Mouse (Mus musculus): ENCODE data around the gene Slc6a3.

Slc6a3 gene

DNA sequence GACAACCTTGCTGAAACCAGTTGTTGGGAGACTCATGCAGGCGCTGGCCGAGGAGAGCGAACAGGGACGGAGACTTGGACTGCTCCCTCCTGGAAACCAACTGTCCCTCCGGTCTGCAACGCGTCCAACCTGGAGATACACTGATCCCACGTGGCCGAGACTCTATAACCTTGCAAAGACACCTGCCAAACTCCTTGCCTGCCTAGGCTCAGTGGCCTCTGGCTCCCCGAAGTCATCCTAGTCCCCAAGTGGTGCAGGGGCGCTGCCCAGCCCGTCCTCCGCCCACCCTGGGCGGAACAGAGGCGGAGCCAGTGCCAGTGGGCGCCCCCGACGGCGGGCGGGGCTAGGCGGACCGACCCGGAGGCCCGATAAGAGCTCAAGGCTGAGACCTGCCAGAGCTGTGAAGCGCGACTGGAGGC, at the start of gene Slc6a3:
Gene Slc6a3, plus strand, starts transcription at position 345 of the 419 bp plus-strand sequence.
- in situ Hi-C loops (cut with MboI) = no loop called here

DNA sequence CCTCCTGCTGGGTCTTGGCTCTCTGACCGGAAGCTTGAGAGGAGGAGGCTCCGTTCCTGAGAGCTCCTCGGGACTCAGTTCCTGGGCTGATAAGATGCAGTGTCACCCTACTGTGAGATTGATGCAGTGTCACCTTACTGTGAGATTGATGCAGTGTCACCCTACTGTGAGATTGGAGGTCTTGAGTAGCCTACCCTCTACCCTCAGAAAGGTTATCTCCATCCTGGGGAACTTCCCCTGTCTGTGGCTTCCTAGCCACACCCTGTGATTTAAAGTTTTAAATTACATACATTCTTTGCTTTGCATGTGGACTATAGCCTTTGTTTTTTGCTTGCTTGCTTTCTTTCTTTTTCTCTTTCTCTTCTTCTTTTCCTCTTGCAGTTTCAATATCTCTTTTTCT, 48.4 kb upstream of the Slc6a3 start:
- in situ Hi-C loops (cut with MboI) = no loop called here

DNA sequence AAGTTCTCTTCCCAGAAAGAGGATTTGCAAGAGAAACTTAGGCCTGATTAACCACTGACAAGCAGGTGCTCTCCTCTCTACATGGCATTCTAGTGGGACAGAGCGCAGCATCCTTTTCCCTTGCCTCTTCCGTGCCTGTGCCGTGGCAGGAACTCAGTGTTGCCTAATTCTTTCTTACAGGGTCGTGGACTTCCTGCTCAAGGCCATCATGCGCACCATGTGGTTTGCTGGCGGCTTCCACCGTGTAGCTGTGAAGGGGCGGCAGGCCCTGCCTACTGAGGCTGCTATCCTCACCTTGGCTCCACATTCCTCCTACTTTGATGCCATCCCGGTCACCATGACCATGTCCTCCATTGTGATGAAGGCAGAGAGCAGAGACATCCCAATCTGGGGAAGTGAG, 47.8 kb upstream of the Slc6a3 start:
- in situ Hi-C loops (cut with MboI) = no loop called here

DNA sequence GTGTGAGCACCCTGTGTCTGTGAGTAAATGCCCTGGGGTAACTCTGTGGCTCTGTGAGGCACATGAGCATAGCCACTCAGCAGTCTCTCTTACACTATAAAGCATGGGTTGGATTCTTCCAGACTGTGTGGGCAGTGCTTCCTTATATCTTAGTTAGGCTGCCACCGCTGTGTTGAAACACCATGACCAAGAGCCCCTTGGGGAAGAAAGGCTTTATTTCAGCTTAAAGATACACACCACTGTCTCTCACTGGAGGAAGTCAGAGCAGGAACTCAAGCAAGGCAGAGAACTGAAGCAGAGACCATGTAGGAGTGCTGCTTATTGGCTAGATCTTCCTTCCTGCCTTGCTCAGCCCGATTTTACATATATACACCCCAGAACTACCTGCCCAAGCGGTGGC, 46.6 kb upstream of the Slc6a3 start:
- in situ Hi-C loops (cut with MboI) = no loop called here

DNA sequence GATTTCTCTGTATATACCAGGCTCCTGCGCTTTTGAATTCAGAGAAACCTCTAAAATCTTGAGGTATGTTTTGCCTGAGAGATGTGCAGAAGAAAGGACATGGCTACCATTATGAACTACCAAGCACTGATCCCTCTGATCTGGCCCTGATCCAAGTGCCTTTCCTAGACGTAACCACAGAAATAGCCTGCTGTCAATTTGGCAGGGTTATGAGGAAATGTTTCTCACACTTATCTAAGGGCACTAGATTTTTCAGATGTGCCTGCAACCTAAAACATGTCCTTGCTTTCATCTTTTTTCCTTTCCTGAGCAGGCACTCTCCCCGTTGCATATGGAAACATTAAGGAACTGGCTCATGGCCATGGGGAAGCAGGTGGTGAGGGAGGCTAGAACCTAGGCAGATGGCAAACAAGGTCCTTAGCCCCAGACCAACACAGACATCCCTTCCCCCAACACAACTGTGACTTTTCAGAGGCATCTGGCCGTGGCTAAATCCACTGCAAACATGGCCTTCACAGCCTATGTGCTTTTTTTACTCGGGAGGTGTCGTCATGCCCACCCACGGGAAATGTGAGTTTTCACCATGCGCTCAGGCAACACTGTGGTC, 45.9 kb upstream of the Slc6a3 start:
- in situ Hi-C loops (cut with MboI) = no loop called here

DNA sequence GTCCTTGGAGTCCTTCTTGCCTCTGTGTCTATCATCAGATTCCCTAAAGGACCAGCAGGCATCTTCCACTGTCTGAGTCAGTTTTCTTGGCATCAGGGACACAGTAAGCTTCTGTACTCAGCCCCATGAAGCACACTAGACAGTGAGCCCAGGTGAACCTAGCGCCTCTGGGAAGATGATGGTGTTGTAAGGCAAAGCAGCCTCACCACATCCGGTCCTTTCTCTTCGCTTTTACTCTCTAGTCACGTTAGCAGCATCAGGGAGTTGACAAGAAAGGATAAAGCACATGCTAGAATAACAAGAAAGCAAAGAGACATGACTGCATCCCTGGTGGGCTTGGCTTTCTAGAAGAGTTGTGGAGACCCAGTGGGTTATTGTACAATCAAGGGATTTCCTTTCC, 43.4 kb upstream of the Slc6a3 start:
- in situ Hi-C loops (cut with MboI) = no loop called here

DNA sequence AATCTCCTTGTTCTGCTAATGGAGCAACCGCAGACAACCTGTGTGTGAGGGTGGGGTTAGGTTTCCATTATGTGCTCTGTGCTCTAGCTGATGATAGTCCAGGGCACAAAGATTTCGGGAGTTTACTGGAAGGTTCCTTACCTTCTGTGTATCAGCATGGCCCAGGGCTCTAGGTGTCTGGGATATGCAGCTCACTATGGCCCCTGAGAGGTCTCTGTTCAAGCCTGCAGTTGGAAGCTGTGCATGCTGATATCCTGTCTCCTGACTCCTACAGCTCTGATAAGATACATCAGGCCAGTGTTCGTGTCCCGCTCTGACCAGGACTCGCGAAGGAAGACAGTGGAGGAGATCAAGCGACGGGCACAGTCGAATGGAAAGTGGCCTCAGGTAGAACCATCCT, 42.0 kb upstream of the Slc6a3 start:
- in situ Hi-C loops (cut with MboI) = no loop called here

DNA sequence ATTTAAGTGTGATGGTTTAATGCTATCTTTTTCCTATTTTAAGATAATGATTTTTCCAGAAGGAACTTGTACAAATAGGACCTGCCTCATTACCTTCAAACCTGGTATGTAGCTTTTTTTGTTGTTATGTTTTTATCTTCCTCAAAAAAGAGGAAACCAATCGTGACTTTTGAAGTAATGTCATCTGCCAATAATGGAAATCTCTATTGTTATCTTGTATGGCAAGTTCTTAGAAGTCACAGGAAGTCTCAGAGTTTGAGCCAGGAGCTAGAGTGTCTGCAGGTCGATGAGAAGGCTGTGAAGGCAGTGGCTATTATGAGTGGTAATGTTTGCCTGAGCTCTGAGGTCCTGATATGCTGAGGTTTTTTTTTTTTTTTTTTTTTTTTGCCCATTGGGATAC, 40.4 kb upstream of the Slc6a3 start:
- in situ Hi-C loops (cut with MboI) = no loop called here

DNA sequence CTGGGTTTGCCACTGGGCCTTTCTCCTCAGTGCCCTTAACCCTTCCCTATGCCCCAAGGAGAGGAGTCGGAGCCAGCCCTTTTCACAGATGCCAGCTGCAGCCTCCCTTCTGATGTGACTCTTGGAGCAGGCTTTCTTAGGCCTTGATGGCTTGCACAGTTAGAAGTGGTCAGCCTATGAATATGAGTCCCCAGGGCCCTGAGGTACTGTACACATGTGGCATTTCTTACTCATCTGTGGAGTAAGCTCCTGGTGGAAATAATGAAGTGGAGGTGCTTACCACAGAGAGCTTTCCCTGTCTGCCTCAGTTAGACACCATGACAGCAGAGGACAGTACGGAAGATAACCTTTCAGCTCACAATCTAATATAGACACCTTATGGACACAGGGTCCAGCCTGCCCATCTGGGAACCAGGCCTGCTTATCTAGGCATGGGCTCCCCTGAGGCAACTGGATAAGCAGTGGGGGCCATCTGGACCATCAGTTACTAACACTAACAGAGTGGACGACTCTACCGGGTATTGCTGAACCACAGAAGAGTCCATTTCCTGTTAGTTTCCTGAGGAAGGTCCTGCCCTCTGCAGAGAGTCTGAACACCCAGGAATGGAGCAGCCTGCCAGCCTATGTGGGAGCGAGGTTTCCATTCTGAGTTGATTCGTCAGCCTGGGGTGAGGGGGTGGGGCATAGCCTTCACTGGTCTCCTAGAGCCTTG, 36.5 kb upstream of the Slc6a3 start:
- in situ Hi-C loops (cut with MboI) = no loop called here

DNA sequence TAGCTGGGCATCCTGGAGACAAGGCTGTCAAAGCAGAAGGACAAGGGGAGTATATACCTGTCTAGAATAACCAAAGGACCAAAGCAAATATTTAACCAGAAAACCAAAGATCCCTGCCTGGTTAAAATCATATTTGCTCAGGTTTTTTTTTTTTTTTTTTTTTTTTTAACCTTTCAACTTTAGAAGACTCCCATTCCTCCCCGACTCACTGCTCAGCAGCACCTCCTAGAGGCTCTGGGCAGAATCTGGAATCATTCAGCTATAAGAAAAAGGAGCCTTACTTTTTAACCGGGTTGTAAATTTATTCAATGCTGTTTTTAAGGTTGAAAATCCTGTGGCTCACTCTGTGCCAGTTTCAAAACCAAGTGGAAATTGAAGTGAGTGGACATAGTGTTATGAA, 33.8 kb upstream of the Slc6a3 start:
- in situ Hi-C loops (cut with MboI) = no loop called here

DNA sequence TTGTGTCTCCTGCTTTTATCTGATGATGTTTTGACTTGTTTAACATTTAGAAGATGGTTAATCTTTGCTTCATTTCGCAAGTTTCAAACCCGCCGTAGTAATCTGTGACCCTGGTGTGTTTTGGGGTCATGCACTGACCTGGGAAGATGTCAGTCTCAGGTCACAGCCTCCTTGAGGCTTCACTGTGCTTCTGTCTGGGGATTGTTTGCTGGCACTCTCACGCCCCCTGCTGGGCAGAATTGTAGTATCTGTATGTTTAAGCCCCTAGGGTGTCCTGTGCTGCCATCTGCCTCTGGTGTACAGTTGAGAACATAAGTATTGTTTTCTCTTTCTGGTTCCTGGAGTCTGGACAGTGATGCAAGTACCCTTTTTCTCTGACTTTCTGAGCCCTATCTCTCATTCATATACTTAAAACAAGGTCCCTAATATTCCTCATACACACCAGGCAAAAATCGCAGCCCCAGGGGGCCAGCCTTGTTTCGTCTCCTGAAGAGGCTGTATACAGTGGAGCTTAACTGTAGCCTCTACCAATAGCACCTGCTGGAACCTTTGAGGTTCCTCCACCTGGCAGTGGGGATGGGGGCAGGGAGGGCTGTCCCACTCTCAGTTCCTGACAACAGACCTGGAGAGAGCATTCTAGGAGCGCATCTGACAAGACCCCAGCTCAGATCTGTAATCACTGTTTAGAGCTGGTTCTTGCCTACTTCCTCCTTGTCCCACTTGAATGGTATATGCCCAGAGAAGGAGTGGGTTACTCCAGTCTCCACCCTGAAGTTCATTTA, 30.7 kb upstream of the Slc6a3 start:
- in situ Hi-C loops (cut with MboI) = loop anchor here (5.0 kb wide), 1 partner anchor 79 kb away; no protein-coding TSS in a partner anchor

DNA sequence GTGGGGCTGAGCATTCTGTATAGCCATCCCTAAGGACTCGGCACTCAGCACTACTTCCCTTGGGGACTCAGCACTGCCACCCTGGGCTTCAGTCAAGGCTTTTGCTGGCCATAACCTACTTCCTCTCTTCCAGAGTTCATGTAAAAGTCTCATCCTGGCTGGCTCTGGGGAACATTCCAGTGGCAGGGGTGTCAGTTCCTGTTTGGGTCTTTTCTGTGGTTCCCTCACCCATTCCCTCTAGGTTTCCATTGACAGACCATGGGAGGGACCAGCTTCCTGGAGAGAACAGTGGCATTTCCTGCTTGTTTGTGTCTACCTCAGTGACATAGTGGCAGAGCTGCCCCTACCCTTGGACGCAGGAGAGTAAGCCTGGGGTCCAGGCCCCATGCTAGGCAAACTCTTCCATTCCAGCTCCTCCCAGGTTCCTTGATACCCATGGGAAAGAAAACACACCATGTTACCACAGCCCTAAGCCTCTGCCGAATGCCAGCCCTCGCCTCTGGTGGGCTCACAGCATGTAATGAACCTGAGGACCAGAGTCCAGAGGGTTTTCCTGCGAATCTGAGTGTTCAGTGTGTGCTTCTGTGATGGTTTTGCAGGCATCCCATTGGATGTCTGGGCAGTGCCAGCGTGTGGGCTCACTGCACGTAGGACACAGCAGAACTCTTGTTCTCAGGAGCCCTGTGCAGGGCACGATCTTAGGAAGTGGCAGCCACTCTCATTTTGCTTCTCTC, 27.6 kb upstream of the Slc6a3 start:
- in situ Hi-C loops (cut with MboI) = loop anchor here (5.0 kb wide), 1 partner anchor 82 kb away; no protein-coding TSS in a partner anchor

DNA sequence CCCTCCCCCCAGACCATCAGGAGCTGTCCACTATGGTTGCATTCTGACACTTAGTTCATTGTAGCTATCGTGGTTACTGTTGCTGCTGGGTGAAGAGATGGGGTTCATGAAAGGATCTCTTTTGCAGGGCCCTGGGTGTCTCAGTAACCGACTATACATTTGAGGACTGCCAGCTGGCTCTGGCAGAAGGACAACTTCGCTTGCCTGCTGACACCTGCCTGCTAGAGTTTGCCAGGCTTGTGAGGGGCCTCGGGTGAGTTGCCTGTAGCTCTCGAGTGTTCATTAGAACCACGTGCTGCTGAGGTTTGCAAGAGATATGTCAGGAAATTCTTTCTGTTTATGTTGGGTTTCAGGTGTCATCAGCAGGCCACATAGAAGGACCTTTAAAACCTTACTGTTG, 26.7 kb upstream of the Slc6a3 start:
- in situ Hi-C loops (cut with MboI) = loop anchor here (5.0 kb wide), 1 partner anchor 83 kb away; no protein-coding TSS in a partner anchor

DNA sequence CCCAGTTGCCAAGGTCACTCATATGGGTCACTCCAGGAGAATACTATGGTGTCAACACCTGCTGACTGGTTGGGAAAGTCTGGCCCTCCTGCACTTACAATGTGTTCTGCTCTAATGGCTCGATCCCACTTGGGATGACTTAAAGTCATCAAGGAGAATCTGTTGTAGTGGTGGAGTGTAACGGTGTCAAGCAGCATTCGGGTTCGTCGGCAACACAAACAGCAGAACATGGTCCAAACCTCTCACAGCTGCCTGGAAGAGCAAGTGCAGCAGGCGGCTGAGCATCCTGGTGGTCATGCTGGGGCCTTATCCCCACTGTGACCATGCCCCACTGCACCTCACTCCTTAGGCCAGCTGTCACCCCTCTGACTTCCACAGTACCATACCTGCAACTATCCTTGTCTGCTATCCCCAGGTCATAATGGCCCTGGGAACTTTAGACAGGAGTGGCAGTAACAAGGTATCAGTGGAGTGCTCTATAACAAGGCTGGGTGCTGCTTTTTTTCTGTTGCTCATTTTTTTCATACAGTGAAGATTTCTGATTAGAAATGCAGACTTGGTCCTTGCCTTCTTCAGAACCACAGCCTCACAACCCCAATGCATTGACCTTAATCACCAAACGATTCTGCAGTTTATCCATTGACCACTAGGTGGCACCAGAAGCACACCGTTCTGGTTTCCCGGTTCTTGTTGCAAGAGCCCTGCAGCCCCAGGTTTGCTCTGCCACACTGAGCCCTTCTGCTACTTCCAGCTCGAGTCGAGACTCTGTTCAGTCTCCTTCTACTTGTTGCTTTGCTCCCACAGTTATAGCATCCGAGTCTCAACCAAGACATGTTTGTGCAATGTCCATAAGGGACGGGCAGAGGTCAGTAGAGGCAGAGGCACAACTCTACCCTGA, 23.5 kb upstream of the Slc6a3 start:
- in situ Hi-C loops (cut with MboI) = no loop called here

DNA sequence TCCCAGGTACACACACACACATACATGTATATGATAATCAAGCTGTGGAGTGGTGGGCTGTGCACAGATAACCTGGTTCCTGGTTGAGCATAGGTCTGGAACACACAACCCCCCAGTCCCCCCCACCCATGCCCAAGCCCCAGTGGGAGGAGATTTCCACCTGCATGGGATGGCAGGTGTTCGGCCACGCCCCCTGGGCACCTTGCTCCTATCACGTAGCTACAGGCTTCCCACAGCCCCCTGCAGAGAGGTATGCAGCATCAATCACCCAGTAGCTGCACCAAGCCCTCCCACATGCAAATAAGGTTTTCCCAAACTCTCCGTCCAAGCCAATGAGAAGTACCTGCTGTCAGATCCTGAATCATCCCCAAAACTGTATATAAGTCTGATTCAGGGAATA, 19.7 kb upstream of the Slc6a3 start:
- in situ Hi-C loops (cut with MboI) = no loop called here

DNA sequence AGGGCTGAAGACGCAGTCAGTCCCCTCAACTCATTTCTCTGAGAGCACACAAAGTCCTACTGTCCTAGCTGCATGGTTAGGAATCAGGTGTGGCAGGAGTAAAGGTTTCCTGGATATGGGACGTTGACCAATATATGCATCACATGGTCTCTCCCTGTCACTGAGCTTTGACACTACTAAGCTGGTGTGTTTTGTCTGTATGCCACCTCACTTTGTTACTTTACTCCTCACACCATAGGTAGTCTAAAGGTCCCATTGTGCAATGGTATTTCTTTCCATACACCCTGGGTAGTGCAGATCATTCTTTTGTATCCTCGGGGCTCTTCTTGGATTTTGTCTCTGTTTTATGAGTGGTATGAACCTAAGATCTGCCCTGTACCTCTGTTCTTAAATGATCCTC, 2.8 kb upstream of the Slc6a3 start:
- in situ Hi-C loops (cut with MboI) = no loop called here

DNA sequence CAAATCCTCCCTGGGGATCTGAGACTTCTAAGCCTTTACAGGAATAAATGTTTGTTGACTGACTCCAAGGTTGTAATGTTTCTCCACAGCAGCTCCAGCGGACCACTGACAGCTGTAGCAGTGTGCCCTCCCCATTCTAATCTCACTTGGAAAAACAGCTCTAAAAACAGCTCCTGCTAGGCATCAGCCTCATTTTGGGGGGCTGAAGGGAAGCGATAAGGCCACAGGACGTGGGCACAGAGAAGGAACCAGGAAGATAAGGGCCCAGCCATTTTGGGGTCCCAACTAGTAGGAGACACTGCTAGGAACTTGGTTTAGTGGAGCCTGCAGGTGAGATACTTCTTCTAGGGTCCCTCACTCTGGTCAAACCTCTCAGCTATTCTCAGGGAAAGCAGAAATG, 1.3 kb upstream of the Slc6a3 start:
- in situ Hi-C loops (cut with MboI) = no loop called here

DNA sequence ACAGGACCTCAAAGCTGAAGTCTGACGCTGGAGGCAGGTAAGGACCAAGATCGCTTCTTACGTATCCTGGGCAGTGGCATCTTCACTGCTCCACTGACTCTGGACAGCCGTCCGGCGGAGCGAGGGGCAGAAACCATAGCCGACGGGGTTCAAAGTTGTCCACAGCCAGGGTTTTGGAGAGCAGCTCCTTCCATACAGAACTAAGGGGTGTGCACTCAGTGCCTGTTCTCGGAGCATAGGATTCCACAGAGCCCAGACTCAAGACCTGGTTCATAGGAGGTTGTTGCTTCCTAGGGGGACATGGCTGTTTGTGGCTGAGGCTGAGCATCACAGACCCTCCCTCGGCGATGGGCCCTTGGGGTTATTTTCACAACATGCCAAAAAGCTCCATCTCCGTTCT, 277 bp downstream of the Slc6a3 start:
- in situ Hi-C loops (cut with MboI) = no loop called here

DNA sequence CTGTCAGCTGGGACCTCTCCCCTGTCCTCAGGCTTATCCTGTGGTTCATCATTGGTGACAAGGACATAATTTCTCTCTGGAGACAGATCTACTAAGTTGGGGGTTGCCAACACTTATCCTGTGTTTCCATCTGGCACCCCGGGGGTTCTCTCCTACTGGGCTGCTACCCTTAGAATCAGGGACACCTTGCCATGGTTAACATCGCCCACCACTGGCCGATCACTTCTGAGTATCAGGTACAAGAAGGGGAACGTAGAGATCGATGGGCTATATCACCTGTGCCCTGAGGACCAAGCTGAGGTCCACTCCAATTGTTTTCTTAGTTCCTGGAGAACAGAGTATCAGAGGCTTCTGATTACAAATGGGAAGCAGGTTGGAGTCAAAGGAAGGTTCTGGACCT, 27.7 kb downstream of the Slc6a3 start:
- in situ Hi-C loops (cut with MboI) = no loop called here

DNA sequence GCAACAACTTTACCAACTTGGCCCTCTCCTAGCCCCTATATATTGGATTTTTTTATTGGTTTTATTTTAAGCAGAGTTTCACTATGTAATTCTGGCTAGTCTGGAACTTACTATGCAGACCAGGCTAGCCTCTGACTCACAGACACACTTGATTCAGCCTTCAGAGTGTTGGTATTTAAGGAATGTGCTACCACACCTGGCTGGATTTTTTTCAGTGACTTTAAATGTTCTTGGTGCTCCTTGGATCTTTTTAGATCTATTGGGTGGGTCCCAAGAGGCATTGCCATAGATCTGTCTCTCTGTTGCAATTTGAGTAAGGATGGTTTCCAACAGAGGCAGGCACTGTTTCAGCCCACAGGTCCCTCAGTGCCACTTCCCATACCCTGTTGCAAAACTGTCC, 38.5 kb downstream of the Slc6a3 start:
- in situ Hi-C loops (cut with MboI) = no loop called here

DNA sequence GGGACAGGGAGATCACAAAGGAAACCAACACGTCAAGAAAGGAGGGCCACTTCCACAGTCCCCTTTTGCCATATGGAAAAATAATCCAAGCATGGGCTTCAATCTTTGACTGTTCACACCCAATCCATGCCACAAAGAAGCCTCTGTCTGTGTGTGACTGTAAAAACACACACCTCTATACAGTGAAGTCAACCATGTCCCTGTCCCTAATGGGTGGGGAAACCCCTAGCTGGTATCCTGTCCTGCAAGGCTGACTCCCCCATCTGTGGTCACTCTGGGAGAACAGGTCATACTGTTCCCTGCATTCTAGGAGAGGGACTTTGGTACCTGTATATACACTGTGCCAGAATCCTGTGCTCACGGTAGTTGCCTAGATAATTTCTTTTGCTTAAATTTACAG, 40.7 kb downstream of the Slc6a3 start:
- in situ Hi-C loops (cut with MboI) = no loop called here

All from mature B cell (primary cell).